Mouse (Mus musculus) urinary bladder, adult 18-20 months (tissue): ENCODE measurements around the gene Tshz3.

Experiments
- DNase-seq, 2 experiments: peaks; one replicate each; pipeline ENCODE4 v3.0.0; 2022; ENCODE audit warnings: low spot score in 2 of 2, mixed read lengths in 2 of 2

Tshz3 gene

GRCm38 (mm10) chr7:36697856-36698588 is at the start of gene Tshz3:
Gene Tshz3, plus strand, starts transcription at chr7:36698118.
- peak; percentile 53 to 78 for DNase-seq

- no peak for DNase-seq
Measured at GRCm38 (mm10) chr7:36655931-36656330, 42.0 kb upstream of the Tshz3 start.

- no peak for DNase-seq
Measured at GRCm38 (mm10) chr7:36656401-36656800, 41.5 kb upstream of the Tshz3 start.

GRCm38 (mm10) chr7:36658331-36658730 is 39.6 kb upstream of the Tshz3 start:
- no peak for DNase-seq

- no peak for DNase-seq
Measured at GRCm38 (mm10) chr7:36659265-36659664, 38.7 kb upstream of the Tshz3 start.

GRCm38 (mm10) chr7:36660654-36661053 is 37.3 kb upstream of the Tshz3 start:
- no peak for DNase-seq

GRCm38 (mm10) chr7:36663431-36663830 is 34.5 kb upstream of the Tshz3 start:
- DNase-seq = no peak

- DNase-seq = no peak
Measured at GRCm38 (mm10) chr7:36667767-36668166, 30.2 kb upstream of the Tshz3 start.

- no peak for DNase-seq
Measured at GRCm38 (mm10) chr7:36678031-36678430, 19.9 kb upstream of the Tshz3 start.

- DNase-seq = no peak
Measured at GRCm38 (mm10) chr7:36678510-36678909, 19.4 kb upstream of the Tshz3 start.

GRCm38 (mm10) chr7:36679031-36679618 is 18.8 kb upstream of the Tshz3 start:
- no peak for DNase-seq

- DNase-seq = no peak
Measured at GRCm38 (mm10) chr7:36679866-36680458, 18.0 kb upstream of the Tshz3 start.

GRCm38 (mm10) chr7:36687508-36687907 is 10.4 kb upstream of the Tshz3 start:
- DNase-seq = no peak

- no peak for DNase-seq
Measured at GRCm38 (mm10) chr7:36689049-36689793, 8.7 kb upstream of the Tshz3 start.

- no peak for DNase-seq
Measured at GRCm38 (mm10) chr7:36690551-36690950, 7.4 kb upstream of the Tshz3 start.

- no peak for DNase-seq
Measured at GRCm38 (mm10) chr7:36691617-36692016, 6.3 kb upstream of the Tshz3 start.

- no peak for DNase-seq
Measured at GRCm38 (mm10) chr7:36692381-36692780, 5.5 kb upstream of the Tshz3 start.

GRCm38 (mm10) chr7:36693081-36693480 is 4.8 kb upstream of the Tshz3 start:
- no peak for DNase-seq

- no peak for DNase-seq
Measured at GRCm38 (mm10) chr7:36694642-36695191, 3.2 kb upstream of the Tshz3 start.

GRCm38 (mm10) chr7:36695276-36695675 is 2.6 kb upstream of the Tshz3 start:
- DNase-seq = no peak

- DNase-seq = peak; percentile 36 to 65
Measured at GRCm38 (mm10) chr7:36695791-36696241, 2.1 kb upstream of the Tshz3 start.
